Mouse (Mus musculus): Measurements from ENCODE around the gene Agap1. TPM values are rescaled to one million over a fixed set of nuclear protein-coding genes. Genes with fewer than 3 reads are reported as not detected.
A peak's percentile ranks its signal among the peaks of the same experiment; 100 is the strongest.

Gene Agap1
- total and polyA plus RNA-seq, 2 experiments from 2014 or later, result 45.9 to 175 TPM

- Histone ChIP-seq H3K4me2 (ENCODE audit: low read depth, low read length, poor library complexity, severe bottlenecking) (no peak overlapping the region), H3K9me3 (ENCODE audit: low read length) (no peaks in the 10 kb centered on the region), H3K27me3 (ENCODE audit: insufficient read depth, low read length) (no peaks in the 10 kb centered on the region), H3K4me1 (ENCODE audit: insufficient read depth, low read length) (no peaks in the 10 kb centered on the region), H3K36me3 (ENCODE audit: insufficient read depth, low read length) (no peaks in the 10 kb centered on the region), H3K27ac (ENCODE audit: low read depth, low read length) (no peak overlapping the region), H3K9ac (replicated peaks; ENCODE audit: low read length, poor library complexity, severe bottlenecking) (no peak overlapping the region), H3K4me3 (ENCODE audit: low read depth, low read length) (no peak overlapping the region)
- TF ChIP-seq CTCF (IDR thresholded peaks at IDR 0.05), result no peak
- no peak for DNase-seq (ENCODE audit: low spot score)
- no peak for ATAC-seq (ENCODE audit: low FRiP score)
- 81% methylated on average over 17 of the region's 17 CpGs for WGBS
These were observed 74.2 kb downstream of the Agap1 start for GRCm38 (mm10) chr1:89528671-89529276.

- Histone ChIP-seq H3K9me3 (ENCODE audit: low read length) (no peaks in the 10 kb centered on the region), H3K9ac (replicated peaks; ENCODE audit: low read length, poor library complexity, severe bottlenecking) (no peak overlapping the region), H3K27ac (ENCODE audit: low read depth, low read length) (no peak overlapping the region), H3K4me2 (ENCODE audit: low read depth, low read length, poor library complexity, severe bottlenecking) (no peak overlapping the region), H3K36me3 (ENCODE audit: insufficient read depth, low read length) (no peaks in the 10 kb centered on the region), H3K4me1 (ENCODE audit: insufficient read depth, low read length) (no peaks in the 10 kb centered on the region), H3K4me3 (ENCODE audit: low read depth, low read length) (no peak overlapping the region), H3K27me3 (ENCODE audit: insufficient read depth, low read length) (no peaks in the 10 kb centered on the region)
- no peak for DNase-seq (ENCODE audit: low spot score)
- no peak for TF ChIP-seq CTCF (IDR thresholded peaks at IDR 0.05)
- ATAC-seq (ENCODE audit: low FRiP score), result no peak
- 72% methylated on average over 9 of the region's 9 CpGs for WGBS
These were observed 79.1 kb downstream of the Agap1 start for GRCm38 (mm10) chr1:89533702-89534101.

- no peaks in the 10 kb centered on the region for H3K9me3 ChIP-seq (ENCODE audit: low read length)
- H3K27ac ChIP-seq (ENCODE audit: low read depth, low read length), result no peak overlapping the region
- H3K9ac ChIP-seq (replicated peaks; ENCODE audit: low read length, poor library complexity, severe bottlenecking), result no peak overlapping the region
- no peak for TF ChIP-seq CTCF (IDR thresholded peaks at IDR 0.05)
- DNase-seq (ENCODE audit: low spot score) (no peak), ATAC-seq (ENCODE audit: low FRiP score) (no peak)
- H3K4me3 ChIP-seq (ENCODE audit: low read depth, low read length), result no peak overlapping the region
- no peaks in the 10 kb centered on the region for H3K27me3 ChIP-seq (ENCODE audit: insufficient read depth, low read length)
- no peak overlapping the region for H3K4me2 ChIP-seq (ENCODE audit: low read depth, low read length, poor library complexity, severe bottlenecking)
- no peaks in the 10 kb centered on the region for H3K36me3 ChIP-seq (ENCODE audit: insufficient read depth, low read length)
- H3K4me1 ChIP-seq (ENCODE audit: insufficient read depth, low read length), result no peaks in the 10 kb centered on the region
These were observed 80.6 kb downstream of the Agap1 start for GRCm38 (mm10) chr1:89535206-89535605.

DNA sequence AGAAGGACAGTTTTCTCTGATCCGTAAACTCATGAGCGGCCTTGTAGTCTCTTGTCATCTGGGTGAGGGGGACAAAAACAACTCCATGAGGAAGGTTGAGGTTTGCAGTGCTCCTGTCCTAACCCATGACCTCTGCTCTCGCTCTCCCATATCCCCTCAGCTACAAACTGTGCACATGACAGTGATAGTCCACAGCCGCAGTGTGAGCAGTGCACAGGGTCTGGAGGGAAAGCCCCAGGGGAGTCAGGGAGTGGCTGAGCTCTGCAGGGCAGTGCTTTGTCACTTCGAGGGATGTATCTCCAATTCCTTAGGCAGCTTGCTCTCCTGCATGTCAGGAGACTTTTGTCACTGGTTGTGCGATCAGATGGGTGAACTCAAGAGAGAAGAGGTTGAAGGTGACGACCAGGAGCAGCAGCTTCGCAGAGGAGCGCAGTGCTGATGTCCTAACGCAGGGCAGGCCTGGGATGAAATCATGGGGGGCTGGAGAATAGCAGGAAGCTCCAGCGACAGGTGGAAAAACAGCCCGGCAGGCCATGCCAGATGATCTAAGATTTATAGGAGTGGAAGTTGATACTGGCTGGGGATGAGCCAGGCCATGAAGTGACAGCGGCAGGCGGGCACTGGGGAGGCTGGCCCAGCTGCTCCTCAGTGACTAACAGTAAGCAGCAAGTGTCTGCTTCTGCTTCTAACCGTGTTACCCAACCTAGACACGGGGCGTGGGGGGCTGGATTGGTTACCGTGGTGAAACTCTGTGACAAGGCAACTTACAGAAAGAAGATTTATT lies 83.7 kb downstream of the Agap1 start:
- ATAC-seq (ENCODE audit: low FRiP score), result no peak
- no peak overlapping the region for H3K27ac ChIP-seq (ENCODE audit: low read depth, low read length)
- no peak overlapping the region for H3K4me2 ChIP-seq (ENCODE audit: low read depth, low read length, poor library complexity, severe bottlenecking)
- H3K4me3 ChIP-seq (ENCODE audit: low read depth, low read length), result no peak overlapping the region
- H3K4me1 ChIP-seq (ENCODE audit: insufficient read depth, low read length), result no peaks in the 10 kb centered on the region
- no peaks in the 10 kb centered on the region for H3K9me3 ChIP-seq (ENCODE audit: low read length)
- peak; percentile 58 for DNase-seq (ENCODE audit: low spot score)
- H3K27me3 ChIP-seq (ENCODE audit: insufficient read depth, low read length), result no peaks in the 10 kb centered on the region
- no peak overlapping the region for H3K9ac ChIP-seq (replicated peaks; ENCODE audit: low read length, poor library complexity, severe bottlenecking)
- no peaks in the 10 kb centered on the region for H3K36me3 ChIP-seq (ENCODE audit: insufficient read depth, low read length)
- TF ChIP-seq CTCF (IDR thresholded peaks at IDR 0.05), result no peak
- 84% methylated on average over 18 of the region's 18 CpGs for WGBS

DNA sequence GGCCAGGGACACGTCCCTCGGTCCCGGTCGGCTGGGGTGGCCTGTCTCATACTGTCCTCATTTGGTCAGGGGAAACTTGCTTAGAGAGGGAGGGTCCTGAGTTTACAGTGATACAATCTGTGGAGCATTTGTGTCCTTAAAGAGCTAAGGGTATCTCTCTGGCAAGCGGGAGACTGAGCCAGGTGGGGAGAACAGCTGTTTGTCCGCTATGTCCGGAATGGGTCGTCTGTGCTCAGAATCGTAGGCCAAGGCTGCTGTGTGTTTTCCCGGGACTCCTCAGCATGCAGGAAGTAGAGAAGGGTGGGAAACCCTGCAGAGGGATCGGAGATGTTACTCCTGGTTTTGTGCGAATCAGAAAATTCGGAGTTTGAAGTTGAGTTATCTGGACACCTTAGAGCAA lies 84.5 kb downstream of the Agap1 start:
- H3K9me3 ChIP-seq (ENCODE audit: low read length), result no peaks in the 10 kb centered on the region
- DNase-seq (ENCODE audit: low spot score) (no peak), ATAC-seq (ENCODE audit: low FRiP score) (no peak)
- TF ChIP-seq CTCF (IDR thresholded peaks at IDR 0.05), result no peak
- no peak overlapping the region for H3K4me2 ChIP-seq (ENCODE audit: low read depth, low read length, poor library complexity, severe bottlenecking)
- no peaks in the 10 kb centered on the region for H3K4me1 ChIP-seq (ENCODE audit: insufficient read depth, low read length)
- H3K9ac ChIP-seq (replicated peaks; ENCODE audit: low read length, poor library complexity, severe bottlenecking), result no peak overlapping the region
- H3K27me3 ChIP-seq (ENCODE audit: insufficient read depth, low read length), result no peaks in the 10 kb centered on the region
- no peak overlapping the region for H3K27ac ChIP-seq (ENCODE audit: low read depth, low read length)
- H3K4me3 ChIP-seq (ENCODE audit: low read depth, low read length), result no peak overlapping the region
- WGBS, result 89% methylated on average over 13 of the region's 13 CpGs
- no peaks in the 10 kb centered on the region for H3K36me3 ChIP-seq (ENCODE audit: insufficient read depth, low read length)

- no peak overlapping the region for H3K4me2 ChIP-seq (ENCODE audit: low read depth, low read length, poor library complexity, severe bottlenecking)
- no peak overlapping the region for H3K4me3 ChIP-seq (ENCODE audit: low read depth, low read length)
- ATAC-seq (ENCODE audit: low FRiP score) (peak; percentile 46; the same call in 1 of the 2 replicates), DNase-seq (ENCODE audit: low spot score) (no peak)
- H3K9me3 ChIP-seq (ENCODE audit: low read length), result no peaks in the 10 kb centered on the region
- no peaks in the 10 kb centered on the region for H3K4me1 ChIP-seq (ENCODE audit: insufficient read depth, low read length)
- H3K27me3 ChIP-seq (ENCODE audit: insufficient read depth, low read length), result no peaks in the 10 kb centered on the region
- 47% methylated on average over 13 of the region's 13 CpGs for WGBS
- 0 out of 2 replicates have a peak overlapping the region, but pooled peaks have one; percentile 3 for H3K27ac ChIP-seq (ENCODE audit: low read depth, low read length)
- no peak for TF ChIP-seq CTCF (IDR thresholded peaks at IDR 0.05)
- H3K9ac ChIP-seq (replicated peaks; ENCODE audit: low read length, poor library complexity, severe bottlenecking), result no peak overlapping the region
- no peaks in the 10 kb centered on the region for H3K36me3 ChIP-seq (ENCODE audit: insufficient read depth, low read length)
These were observed 86.5 kb downstream of the Agap1 start for GRCm38 (mm10) chr1:89541151-89541550.
